Mouse (Mus musculus): ENCODE measurements at regions not wholly inside any gene's neighbourhood (a gene's known extent, or its start where the extent isn't known, plus 50 kb on each side); places are given as distances from the start of the nearest gene placed in this dataset.

GRCm38 (mm10) chr3:134588630-134589029 lies 240.2 kb upstream of the Tacr3 start:
- TF ChIP-seq CTCF (IDR thresholded peaks at IDR 0.05; ENCODE audit: low read depth, low read length) (no peak), TAL1 (conservative IDR thresholded peaks at IDR 0.05; ENCODE audit: low read depth, low read length) (no peak)

All from G1E (cell line).